Mouse (Mus musculus) gastrocnemius, adult 18-20 months (tissue): ENCODE measurements around the gene Arhgap21. TPM values are rescaled to one million over a fixed set of nuclear protein-coding genes. Genes with fewer than 3 reads are reported as not detected.
A peak's percentile ranks its signal among the peaks of the same experiment; 100 is the strongest.

Experiments used
- DNase-seq: peaks from one replicate; pipeline ENCODE4 v3.0.0; 2021; ENCODE audit warnings: low spot score
- total RNA-seq, 2 experiments: library from RNA; stranded (reverse); gene quantifications; 2 replicates each; pipeline ENCODE4 v1.2.3; 2021

Arhgap21 gene
- total RNA-seq, 2 experiments from 2014 or later = 27.0 to 33.4 TPM

DNA sequence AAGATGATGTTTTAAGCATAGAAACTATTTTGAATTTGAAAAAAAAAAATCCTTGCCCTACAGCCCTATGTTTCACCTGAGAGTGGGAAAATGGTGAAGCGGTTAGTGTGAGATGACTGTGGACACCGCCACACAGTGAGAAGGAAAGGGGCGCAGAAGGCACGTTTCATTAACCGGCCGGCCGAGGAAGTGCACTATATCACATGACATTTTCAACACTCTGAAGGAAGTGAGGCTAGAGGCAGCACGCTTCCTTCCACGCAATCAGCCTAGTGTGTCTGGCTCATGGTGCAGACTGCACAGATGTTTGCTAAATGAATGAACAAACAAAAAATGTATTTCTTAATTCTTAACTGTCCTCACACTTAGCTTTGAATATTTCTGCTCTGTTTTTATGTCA is 69.4 kb downstream of the Arhgap21 start:
- DNase-seq = no peak

DNA sequence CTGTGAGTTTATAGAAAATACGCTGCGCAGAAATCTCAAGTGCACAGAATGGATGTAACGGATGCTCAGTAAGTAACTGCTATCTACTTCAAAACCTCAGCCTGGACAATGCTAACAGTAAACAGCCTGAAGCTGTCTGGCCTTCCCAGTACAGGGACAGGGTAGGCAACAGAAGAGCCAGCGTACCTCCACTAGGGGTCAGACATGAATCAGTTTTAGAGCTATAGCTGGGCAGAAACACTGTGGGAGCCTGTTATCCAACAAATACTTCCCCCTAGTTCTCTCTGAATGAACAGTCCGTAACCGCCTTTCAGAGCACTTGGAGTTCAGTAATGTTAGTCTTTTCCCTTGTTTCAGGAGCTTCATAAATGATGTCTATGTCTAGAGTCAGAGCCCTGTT is 70.0 kb downstream of the Arhgap21 start:
- DNase-seq = peak; percentile 83

DNA sequence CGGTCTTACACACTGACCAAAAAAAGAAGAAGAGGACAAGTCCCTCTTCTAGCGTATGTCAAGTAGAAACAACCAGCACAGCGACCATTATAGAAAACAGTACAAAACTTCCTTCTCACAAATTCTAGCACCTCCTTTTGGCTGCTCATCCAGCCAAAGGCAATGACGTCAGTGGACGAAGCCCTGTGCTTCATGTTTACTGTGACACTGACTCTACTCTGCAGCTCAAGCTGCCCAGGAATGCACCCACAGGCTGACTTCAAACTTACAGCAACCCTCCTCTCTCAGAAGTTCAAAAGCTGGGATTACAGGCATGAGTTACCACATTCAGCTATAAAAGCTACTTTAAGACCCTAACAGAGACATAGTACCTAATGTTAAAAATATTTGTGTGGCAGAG is 72.2 kb downstream of the Arhgap21 start:
- DNase-seq = peak; percentile 30

DNA sequence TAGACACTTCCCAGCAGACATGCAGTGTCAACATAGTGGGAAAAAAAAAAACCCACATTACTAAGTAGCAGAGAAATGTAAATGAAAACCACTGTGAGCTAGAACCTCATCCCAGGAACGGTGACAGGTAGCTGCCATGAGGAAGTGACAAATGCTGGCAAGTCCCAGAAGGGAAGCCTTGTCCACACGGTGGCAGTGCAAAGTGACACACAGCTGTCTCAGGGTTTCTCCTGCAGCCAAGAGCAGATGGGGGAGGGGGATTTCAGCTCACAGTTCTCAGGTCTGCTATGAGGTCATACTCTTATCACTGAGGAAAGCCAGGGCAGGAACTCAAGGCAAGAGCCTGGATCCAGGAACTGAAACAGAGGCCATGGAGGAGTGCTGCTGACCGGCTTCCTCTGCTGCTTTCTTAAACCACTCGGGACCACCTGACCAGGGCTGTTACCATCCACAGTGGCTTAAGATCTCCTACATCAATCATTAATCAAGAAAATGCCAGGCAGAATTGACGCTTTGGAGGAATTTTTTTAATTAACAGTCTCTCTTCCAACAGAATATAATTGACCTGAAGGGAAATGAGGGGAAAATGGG is 74.5 kb downstream of the Arhgap21 start:
- no peak for DNase-seq

DNA sequence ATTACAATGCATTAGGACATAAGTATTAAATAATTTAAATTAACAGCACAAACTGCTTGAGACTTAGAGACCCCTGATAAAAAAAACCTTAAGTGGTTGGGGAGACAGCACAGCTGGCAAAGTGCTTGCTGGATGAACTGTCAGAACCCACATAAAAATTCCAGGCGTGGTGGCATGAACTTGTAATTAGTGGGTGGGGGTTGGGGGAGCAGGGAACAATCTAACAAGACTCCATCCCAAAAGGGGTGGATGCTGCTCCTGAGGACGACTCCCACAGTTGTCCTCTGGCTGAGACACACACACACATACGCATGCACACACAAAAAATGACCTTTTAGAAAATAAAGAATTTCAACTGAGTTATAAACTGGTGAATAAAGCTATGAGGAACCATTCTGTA is 79.9 kb downstream of the Arhgap21 start:
- DNase-seq = no peak

DNA sequence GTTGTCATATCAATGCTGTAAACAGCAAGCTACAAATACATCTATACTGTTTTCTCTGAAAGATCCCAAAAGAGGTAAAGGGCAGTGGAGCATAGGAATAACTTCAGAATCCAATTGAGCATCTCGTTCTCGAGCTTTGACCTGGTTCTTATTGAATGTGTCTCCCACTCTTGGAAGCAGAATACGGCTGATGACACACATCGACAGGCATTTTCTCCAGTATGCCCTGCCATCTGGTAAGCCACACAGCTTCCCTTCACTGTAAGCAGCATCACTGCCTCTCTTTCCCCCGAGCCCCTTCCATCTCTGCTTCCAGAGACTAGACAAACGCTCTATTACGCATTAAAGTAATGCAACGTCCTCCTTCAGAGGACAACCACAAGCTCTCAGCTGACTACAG is 85.4 kb downstream of the Arhgap21 start:
- no peak for DNase-seq

DNA sequence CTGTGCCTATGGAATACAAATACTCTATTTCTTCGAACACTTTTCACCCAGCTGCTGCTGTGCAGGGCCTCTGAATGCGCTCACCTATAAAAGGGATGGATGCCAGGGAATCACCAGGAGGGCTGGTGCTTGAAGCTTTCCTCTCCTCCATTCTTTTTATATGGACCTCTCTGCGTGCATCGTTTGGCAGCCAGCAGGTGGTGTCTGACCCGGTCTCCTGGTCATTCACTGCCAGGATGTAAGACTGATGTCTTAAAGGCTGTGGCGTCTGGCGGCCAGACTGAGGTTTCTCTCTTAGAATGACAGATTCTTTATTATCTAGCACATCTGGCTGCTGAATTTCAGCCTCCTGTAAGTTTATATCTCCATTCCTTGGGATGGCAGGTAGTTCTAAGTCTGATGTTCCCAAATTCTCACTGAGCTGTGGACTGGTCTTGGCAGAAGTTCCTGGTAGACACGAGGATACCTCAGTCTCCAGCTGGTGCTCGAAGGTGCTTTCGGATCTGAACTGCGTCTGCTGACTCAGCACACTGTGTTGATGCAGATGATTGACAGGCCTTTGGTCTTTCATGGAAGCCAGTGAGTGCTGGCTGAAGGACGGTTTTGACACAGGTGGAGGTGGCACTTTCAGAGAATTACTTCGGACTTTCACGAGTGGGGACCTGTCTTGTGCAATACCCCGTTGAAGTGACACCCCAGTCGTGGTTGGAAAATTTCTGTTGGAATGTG is 88.6 kb downstream of the Arhgap21 start:
- DNase-seq = no peak

DNA sequence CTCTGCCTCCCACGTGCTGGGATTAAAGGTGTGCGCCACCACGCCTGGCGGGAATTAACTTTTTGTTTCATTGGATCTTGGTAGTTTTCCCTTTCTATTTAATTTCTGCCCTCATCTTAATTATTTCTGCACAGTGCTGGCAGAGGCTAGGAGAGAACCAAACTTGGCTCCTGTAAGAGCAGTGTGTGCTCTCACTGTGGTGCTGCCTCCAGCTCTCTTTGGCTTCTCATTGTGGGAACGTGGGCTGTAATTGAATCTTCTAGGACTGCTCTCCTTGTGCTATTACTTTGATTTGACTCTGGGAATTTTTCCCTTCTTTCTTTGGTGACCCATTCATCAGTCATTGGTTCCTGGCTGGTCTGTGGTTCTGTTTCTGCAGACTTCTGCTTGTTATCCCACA is 94.1 kb downstream of the Arhgap21 start:
- no peak for DNase-seq

DNA sequence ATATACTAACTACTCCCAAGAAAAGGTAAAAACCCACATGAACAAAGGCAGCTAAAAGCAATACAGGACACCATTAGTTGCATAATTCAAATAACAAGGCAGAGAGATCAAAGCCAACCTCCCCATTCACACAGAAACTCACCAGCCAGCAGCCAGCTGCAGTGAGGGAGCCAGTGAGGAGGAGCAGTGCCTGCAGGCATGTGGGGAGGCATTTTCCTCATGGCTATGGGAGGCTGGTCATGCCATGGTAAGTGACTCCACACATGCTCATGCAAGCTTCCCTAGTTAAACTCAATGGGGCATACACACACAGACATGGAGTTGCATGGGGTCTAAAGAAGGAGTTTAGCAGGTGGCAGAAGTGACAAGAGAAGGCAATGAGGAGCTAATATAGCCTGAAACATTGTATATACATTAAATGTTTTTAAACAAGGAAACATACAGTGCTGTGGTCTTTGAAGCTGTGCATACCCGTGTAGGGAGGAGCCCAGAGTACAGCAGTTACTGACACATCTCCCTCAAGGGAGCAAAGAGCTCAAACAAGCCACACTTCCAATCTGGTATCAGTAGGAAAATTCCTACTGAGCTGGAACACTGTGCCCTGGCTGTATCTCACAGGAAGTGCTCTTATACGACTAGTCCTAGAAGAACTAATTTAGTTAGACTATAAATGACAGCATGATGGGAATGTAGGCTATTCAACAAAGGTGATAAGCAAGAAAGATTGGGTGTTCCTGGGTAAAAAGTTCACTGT is 99.3 kb downstream of the Arhgap21 start:
- DNase-seq = no peak

DNA sequence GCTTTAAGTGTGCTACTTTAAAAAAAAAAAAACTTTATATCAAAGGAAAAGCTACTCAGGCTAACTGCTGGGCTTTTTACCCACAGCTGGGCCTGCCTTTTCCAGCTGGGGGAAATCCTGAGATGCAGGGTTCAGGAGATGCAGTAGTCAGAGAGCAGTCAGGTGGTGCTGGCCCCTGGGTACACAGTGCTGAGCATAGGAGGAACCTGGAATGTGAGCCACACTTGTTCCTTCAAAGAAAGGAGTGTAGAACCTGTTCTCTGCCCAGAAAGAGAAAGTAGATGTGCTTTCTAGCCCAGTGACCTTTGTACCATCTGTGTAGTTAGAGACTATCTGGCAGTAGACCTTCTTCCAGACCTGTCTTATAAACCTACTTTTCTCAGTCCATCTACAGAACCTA is 100.6 kb downstream of the Arhgap21 start:
- no peak for DNase-seq

DNA sequence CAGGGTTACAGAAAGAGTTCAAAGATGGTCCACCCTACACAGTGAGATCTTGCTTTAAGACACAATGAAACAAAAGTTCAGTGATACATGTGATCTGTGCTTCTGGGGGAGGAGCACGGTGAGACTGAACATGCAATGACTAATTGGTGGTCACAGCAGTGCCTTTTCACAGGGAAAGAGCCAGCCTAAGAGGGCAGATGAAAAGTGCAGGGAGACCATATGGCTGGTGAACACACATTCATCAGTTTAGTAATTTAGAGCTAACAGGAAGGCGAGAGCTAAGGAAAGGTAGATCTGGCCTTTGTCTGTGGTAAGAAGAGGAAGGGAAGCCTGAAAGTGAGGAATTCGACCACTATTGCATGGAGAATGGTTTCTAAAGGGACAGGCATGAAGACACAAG is 102.9 kb downstream of the Arhgap21 start:
- no peak for DNase-seq

DNA sequence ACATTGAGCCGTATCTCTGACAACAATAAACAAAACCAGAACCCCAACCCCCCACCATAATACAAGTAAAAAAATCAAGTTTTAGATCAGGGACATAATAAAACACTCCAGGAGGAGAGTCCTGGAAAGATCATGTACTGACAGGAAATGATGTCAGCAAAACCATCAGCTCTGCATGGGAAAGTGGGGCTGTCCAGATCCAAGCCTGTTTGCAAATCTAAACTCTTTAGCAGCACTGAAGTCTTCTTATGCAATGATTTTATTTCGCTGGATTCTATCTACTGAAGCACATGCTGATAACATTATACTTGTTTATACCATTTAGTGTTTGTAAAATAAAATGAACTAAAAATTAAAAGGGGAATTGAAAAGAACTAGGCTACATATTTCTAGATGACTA is 104.1 kb downstream of the Arhgap21 start:
- DNase-seq = no peak

DNA sequence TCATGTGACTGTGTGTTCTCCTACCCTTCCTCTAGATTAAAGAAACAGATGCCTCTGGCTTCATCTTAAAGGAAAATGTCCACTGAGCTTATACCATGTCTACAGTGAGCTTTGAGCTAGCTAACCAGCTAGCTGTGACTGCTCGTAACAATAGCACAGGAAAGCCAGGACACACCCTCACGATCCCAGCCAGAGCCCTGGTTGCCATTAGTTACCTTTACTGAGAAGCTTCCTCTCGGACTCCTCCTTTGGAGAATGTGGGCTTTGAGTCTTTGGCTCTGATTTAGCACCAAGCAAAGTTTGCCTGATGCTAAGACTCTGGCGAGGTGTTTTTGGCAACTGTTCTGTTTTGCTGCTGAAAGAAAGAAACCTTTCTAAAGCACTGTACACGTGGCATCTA is 107.9 kb downstream of the Arhgap21 start:
- DNase-seq = no peak

DNA sequence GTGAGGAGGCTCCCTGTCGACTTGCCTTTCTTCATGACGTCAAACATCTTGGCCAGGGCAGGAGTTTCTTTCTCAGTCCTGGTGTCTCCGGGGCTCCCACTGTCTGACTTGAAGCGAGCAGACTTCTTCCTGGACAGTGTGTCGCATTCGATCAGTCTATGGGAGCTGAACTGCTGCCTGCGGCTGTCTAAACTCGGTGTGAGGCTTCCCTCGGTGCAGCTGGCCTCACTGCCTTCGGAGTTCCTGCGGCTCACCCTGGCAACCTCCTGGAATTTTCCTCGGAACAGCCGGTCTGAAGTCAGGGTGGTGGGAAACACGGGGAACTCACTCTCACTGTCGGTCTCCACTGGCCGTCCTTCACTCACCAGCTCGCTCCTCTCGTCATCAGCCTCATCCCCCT is 119.3 kb downstream of the Arhgap21 start:
- no peak for DNase-seq

DNA sequence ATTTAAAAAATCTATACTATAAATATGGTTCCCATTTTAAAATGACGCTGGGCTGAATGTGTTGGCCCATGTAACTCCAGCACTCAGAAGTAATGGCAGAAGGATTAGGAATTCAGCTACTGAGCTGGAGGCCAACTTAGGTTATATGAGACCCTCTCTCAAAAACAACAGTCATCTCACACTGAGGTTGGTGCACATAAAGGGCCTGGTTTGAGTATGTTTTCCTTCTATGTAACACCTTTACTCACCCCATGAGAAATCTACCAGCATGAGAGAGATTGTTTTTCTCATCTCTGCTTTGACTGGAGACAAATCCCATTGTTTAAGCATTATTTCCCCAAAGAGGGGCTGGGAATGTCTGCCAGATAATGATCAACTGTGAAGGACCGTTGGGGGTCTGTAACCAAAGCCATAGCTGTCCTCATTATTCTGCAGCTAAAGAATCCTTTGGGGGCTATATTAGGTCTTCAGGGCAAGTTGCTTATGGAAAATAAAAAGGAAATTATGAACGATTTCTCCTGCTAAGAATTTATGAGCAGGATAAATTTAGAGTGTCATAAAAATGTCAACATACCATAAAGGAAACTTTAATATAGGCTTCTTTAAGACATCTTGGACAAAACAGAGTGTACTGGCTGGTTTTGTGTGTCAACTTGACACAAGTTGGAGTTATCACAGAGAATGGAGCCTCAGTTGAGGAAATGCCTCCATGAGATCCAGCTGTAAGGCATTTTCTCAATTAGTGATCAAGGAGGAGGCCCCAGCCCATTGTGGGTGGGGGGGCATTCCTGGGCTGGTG is 136.9 kb downstream of the Arhgap21 start:
- no peak for DNase-seq

DNA sequence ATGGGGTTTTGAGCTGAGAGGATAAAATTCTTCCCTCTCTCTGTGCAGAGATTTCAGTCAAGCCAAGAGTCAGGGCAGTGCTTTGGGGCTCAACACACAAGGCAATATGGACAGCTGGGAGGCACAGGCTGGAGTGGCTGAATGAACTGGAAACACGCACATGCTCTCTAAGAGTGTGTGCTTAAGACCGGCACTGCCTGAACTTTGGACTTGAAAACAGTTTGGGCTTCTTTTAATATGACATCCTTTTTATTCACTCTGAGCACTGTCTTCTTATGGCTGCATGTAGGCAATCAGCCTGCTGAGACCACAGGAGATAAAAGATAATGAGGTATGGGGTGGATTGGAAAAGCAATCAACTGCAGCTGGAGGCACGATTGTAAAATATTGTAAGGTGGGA is 137.8 kb downstream of the Arhgap21 start:
- no peak for DNase-seq

DNA sequence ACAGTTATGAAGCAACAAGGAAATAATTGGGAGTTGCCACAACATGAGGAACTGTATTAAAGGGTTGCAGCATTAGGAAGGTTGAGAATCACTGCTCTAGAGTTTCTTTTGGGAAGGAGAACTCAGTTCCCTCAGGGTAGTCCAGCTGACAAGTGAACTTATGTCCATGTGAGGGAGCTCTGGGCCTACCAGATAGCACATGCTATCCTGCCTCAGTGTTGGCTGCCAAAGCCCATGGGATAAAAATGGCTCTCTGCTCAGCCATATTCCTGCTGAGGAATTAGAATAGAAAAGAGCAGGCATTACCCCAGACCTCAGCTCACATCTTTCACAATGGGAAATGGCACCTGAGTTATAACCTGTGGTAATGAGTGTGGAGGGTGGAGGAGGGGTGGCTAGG is 142.4 kb downstream of the Arhgap21 start:
- DNase-seq = no peak

DNA sequence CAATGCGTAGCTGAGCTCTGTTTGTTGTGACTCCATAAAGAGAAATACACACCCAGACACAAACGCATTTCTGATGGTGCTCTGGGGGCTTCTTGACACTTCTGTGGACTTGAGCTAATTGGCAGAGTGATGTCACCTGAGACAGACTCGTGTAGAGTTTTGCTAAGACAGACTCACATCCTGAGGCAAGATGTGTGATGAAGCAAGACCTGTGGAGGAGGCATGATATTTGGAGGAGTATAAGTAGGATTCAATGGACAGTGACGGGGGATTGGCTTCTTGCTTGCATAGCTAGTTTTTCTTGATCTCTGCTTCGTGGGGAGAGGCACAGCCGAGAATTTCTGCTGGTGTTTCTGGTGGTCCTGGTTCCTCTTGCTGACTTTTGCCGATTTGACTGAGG is 150.5 kb downstream of the Arhgap21 start:
- no peak for DNase-seq

DNA sequence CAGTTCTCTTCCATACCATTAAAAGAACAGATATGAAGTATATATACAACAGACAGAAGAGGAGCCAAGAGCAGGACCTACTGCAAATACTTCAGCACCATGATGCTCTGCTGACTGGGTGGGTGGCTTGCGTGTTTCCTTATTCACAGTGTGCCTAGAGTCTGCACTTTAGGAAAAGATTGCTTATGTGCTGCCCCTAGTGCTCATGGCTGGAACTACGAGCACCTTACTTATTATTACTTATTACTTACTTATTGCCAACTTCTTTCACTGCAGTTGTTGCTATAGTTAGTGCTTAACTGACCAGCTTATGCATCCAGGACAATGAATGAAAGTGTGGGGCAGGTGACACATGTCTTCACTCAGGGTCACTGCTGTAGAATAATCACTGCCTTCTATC is 154.7 kb downstream of the Arhgap21 start:
- DNase-seq = no peak

DNA sequence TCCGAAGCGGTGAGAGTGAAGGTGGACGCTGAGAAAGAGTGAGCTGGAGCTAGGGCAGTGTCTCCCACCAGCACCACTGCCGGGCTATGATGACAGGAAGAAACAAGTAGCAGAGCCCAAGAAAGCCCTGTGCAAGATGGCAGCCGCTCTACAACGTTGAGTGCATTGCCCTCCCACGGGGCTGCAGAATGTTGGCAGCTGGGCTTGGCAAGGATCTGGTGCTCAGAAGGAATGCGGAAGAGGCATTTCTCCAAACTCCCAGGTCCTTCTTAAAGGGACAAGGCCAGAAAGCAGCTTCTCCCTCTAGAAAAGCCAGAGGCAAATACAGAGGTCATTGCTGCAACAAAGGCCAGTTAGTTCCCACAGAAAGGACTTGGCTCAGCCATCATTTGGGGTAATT is 157.2 kb downstream of the Arhgap21 start:
- peak; percentile 31 for DNase-seq

DNA sequence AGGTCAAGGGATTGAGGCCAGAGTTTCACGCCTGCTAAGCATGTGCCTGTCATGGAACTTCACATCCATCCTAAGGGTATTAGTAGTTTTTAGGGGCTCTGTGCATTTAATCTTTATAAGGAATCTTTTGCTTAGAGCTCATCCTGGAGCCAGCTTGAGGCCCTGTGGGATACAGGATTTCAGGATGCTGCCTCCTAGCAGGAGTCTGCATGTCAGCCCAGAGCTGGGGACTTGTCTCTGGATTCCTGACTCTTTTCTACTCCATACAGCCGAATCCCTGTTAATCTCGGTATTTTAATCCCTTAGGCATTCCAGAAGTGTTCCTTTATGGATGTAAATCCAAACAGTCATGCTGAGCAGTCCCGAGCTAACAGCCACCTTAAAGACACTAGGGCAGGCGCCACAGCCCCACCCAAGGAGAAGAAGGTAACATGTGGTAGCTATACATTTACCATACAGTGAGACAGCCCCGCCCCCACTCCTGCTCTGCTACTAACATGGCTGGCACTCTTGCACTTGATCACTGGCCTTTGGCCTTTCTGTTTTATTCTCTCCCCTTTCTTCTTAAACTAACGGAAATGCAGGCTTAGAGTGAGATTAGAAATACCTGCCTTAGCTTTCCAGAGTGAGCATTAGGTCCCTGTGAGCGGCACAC is 167.3 kb downstream of the Arhgap21 start:
- no peak for DNase-seq
